Mouse (Mus musculus) G1E (cell line): ENCODE measurements around the gene Mark4. TPM values are rescaled to one million over a fixed set of nuclear protein-coding genes. Genes with fewer than 3 reads are reported as not detected.
A peak's percentile ranks its signal among the peaks of the same experiment; 100 is the strongest.

ENCODE experiments used
- ATAC-seq: 2 replicates; pipeline ENCODE4 v1.8.0; 2016; ENCODE audit warnings: mild to moderate bottlenecking; ENCODE audit not compliant: insufficient number of reproducible peaks, poor library complexity, low FRiP score, severe bottlenecking; ENCODE audit errors: extremely low read depth
- DNase-seq: peaks from one replicate; pipeline ENCODE4 v3.0.0; 2012; ENCODE audit warnings: low spot score
- H3K27me3 ChIP-seq: 2 replicates; pipeline ENCODE4 v1.6.1; 2012; ENCODE audit warnings: mild to moderate bottlenecking, low read length, inconsistent platforms; ENCODE audit not compliant: insufficient read depth
- H3K36me3 ChIP-seq: replicated peaks from 2 replicates; pipeline ENCODE3; 2012; ENCODE audit warnings: mild to moderate bottlenecking, inconsistent platforms
- H3K4me1 ChIP-seq: 2 replicates; pipeline ENCODE4 v1.6.1; 2012; ENCODE audit warnings: low read depth, low read length, inconsistent platforms, mixed read lengths; ENCODE audit not compliant: insufficient read depth
- H3K4me3 ChIP-seq: 2 replicates; pipeline ENCODE4 v1.5.1; 2012; ENCODE audit warnings: low read depth, mild to moderate bottlenecking, inconsistent platforms, low read length, moderate library complexity, mixed read lengths
- H3K9me3 ChIP-seq: replicated peaks from 2 replicates; pipeline ENCODE4 v1.6.1; 2012; ENCODE audit warnings: inconsistent platforms
- CTCF ChIP-seq: IDR thresholded peaks from 2 replicates; pipeline ENCODE4 v1.5.1; 2012; ENCODE audit warnings: low read depth, low read length, inconsistent platforms, mixed read lengths
- GATA1 ChIP-seq: IDR thresholded peaks from 2 replicates; pipeline ENCODE4 v1.6.1; 2012; ENCODE audit warnings: borderline replicate concordance, low read length, inconsistent platforms, mixed read lengths
- GATA2 ChIP-seq: IDR thresholded peaks from 2 replicates; pipeline ENCODE4 v1.6.1; 2012; ENCODE audit warnings: low read depth, low read length, inconsistent platforms, borderline replicate concordance
- POLR2AphosphoS5 ChIP-seq: IDR thresholded peaks from 2 replicates; pipeline ENCODE4 v1.6.1; 2012; ENCODE audit warnings: low read depth, low read length, inconsistent platforms; ENCODE audit not compliant: insufficient replicate concordance
- TAL1 ChIP-seq: conservative IDR thresholded peaks from 2 replicates; pipeline ENCODE4 v1.6.1; 2012; ENCODE audit warnings: low read depth, low read length, inconsistent platforms, mixed read lengths
- polyA plus RNA-seq: library from polyadenylated mRNA; stranded (reverse); fragments of >175 nt; gene quantifications from 2 replicates; pipeline ENCODE4 v1.2.3, GENCODE M21; 2012
- total RNA-seq, 2 experiments: library from RNA; stranded (forward) in 1 of 2; stranded (reverse) in 1 of 2; fragments of 200-1000 nt in 1 of 2; fragments of >200 nt in 1 of 2; fragmentation: Nextera tagmentation in 1 of 2; gene quantifications; 2 replicates each; pipeline ENCODE4 v1.2.3; 2014 to 2017

The Mark4 gene
- total and polyA plus RNA-seq, 3 experiments = 4.3 to 34.7 (median 17.8) TPM

DNA sequence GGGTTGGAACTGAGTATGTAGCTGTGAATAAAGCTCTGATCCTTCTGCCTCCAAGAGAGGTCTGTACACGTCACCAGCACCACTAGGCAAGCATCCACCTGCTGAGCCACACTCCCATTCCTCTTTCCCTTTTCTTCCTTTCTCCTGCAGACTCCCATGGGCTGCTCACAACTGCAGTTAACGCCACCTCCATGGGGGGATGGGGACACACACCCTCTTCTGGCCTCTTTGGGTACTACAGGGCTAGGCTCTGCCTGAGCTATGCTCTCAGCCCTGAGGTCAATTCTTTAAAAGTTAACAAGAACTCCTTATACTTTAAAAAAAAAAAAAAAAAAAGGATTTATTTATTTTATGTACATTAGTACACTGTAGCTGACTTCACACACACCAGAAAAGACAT, 26.1 kb downstream of the Mark4 start:
- Histone ChIP-seq H3K9me3 (peaks cover 4% of the 10 kb centered on the region), H3K4me1 (no peaks in the 10 kb centered on the region), H3K36me3 (peaks cover 98% of the 10 kb centered on the region), H3K27me3 (no peaks in the 10 kb centered on the region), H3K4me3 (no peak overlapping the region)
- DNase-seq (no peak), ATAC-seq (no peak)
- TF ChIP-seq CTCF (0 out of 2 replicates have a peak, but pooled peaks have one; percentile 17), GATA2 (no peak), TAL1 (no peak)

DNA sequence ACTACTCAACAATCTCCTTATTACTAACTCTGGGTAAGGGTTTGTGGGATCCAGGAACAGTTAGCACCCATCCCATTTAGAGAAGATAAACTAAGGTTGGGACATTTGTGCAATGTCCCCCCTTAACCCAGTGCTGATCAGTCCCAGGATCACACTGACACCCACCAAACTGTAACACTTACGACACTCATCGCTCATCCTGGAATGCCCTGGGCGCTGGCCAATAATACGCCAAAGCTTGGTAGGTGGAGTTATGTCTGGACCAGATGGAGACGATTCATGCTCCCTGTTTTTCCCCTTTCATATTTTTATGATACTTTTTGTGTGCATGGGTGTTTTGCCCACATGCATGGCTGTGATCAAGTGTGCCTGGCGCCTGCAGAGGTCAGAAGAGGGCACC, 28.2 kb downstream of the Mark4 start:
- DNase-seq (no peak), ATAC-seq (no peak)
- no peak overlapping the region for H3K4me3 ChIP-seq
- peaks cover 97% of the 10 kb centered on the region for H3K36me3 ChIP-seq
- no peaks in the 10 kb centered on the region for H3K27me3 ChIP-seq
- TF ChIP-seq POLR2AphosphoS5 = no peak
- TF ChIP-seq TAL1 = no peak
- no peak for TF ChIP-seq GATA2
- no peak for TF ChIP-seq GATA1
- TF ChIP-seq CTCF = no peak
- peaks cover 4% of the 10 kb centered on the region for H3K9me3 ChIP-seq
- H3K4me1 ChIP-seq = peaks cover 2% of the 10 kb centered on the region; the same call in 1 of the 2 replicates

DNA sequence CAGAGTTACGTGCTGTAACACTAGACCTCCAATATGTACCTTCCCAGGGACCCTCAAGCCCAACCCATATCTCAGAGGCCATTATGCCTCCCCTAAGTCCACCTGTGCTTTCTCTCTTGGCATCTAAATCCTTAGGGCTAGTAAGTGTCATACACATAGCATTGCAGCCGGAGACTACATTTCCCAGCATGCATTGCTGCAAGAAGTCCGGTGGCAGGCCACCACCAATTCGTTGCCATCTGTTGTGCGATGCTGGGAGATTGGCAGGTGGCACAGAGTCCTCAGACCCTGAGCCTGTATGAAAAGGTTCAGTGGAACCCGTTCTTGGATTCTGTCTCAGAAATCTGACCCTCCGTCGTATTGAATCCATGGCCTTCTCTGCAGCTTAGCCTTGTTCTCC, 28.9 kb downstream of the Mark4 start:
- H3K4me1 ChIP-seq = peaks cover 2% of the 10 kb centered on the region; the same call in 1 of the 2 replicates
- H3K9me3 ChIP-seq = peaks cover 4% of the 10 kb centered on the region
- H3K27me3 ChIP-seq = no peaks in the 10 kb centered on the region
- TF ChIP-seq POLR2AphosphoS5 (no peak), GATA2 (no peak)
- ATAC-seq (no peak), DNase-seq (no peak)
- no peak overlapping the region for H3K4me3 ChIP-seq
- peaks cover 93% of the 10 kb centered on the region for H3K36me3 ChIP-seq

DNA sequence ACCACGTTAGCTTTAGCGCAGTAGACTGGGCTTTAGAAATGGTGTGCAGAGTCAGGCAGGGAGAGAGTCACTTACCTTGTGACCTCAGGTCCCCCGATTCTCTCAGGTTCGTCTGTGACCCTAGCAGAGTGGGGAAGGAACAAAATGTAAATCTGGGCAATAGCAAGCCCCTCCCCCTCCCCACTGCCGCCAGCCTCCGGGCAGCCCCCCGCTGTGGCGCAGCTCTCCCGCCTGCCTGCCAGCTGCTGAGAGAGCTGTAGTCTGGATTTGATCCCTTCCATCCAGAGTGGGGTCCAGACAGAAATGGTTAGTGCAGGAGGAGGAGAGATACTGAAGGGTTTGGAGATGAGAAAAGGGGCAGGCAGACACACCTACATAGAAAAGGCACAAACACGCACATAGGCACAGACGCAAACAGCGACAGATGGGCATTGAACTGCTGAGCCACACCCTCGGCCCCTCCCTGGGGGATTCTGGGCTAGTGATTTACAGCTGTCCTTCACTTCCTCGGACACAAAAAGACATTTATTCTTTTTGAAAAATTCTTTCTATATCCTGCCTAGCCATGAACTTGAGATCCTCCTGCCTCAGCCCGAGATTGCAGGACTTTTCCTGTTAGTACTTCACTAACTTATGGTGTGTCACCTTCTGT, 30.5 kb downstream of the Mark4 start:
- H3K4me3 ChIP-seq = no peak overlapping the region
- peaks cover 77% of the 10 kb centered on the region for H3K36me3 ChIP-seq
- ATAC-seq (no peak), DNase-seq (no peak)
- TF ChIP-seq CTCF = no peak
- no peak for TF ChIP-seq GATA2
- TF ChIP-seq GATA1 = no peak
- TF ChIP-seq TAL1 = no peak
- TF ChIP-seq POLR2AphosphoS5 = no peak
- H3K9me3 ChIP-seq = peaks cover 4% of the 10 kb centered on the region
- H3K27me3 ChIP-seq = no peaks in the 10 kb centered on the region
- H3K4me1 ChIP-seq = peaks cover 2% of the 10 kb centered on the region; the same call in 1 of the 2 replicates

DNA sequence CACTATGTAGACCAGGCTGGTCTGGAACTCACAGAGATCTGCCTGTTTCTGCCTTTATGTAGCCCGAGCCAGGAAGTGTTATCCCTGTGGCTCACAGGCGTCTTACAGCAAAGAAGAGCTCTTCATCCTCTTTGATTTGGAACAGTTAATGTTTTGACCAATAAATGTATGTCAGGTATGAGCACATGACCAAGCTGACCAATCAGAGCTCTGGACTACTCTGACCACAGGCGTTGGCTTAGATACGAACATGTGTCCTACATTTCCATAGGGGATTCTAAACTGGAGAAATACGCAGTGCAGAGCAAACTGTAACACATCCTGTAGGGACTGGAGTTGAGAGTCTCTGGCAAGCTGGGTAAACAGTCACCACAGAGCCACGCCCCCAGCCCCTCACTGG, 31.7 kb downstream of the Mark4 start:
- H3K36me3 ChIP-seq = peaks cover 65% of the 10 kb centered on the region
- no peaks in the 10 kb centered on the region for H3K27me3 ChIP-seq
- no peak for ATAC-seq
- TF ChIP-seq TAL1 (no peak), POLR2AphosphoS5 (no peak), GATA1 (no peak), CTCF (no peak), GATA2 (no peak)
- H3K4me3 ChIP-seq = no peak overlapping the region
- no peak for DNase-seq
- no peaks in the 10 kb centered on the region for H3K9me3 ChIP-seq
- peaks cover 2% of the 10 kb centered on the region; the same call in 1 of the 2 replicates for H3K4me1 ChIP-seq

DNA sequence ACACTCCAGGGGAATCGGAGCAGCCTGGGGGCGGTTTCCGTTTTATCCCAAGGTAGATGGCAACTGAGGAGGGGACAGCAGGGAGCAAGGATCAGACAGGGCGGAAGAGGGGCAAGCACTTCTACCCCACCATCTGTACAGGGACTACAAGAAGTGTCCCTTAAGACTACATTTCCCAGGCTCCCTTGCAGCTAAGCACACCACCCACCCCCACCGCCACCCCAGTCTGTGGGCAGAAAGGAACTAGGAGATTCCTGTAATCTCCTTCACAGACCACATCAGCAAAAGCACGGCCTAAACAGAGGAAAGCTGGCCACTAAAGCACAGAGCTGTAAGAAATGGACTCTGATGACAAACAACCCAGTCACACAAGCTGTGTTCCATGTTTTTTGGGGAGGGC, 32.3 kb downstream of the Mark4 start:
- Histone ChIP-seq H3K9me3 (no peaks in the 10 kb centered on the region), H3K4me1 (peaks cover 6% of the 10 kb centered on the region), H3K27me3 (no peaks in the 10 kb centered on the region), H3K36me3 (peaks cover 60% of the 10 kb centered on the region), H3K4me3 (no peak overlapping the region)
- DNase-seq (no peak), ATAC-seq (no peak)
- no peak for TF ChIP-seq POLR2AphosphoS5
- TF ChIP-seq GATA2 = no peak
- TF ChIP-seq GATA1 = no peak
- TF ChIP-seq CTCF = no peak
- no peak for TF ChIP-seq TAL1

DNA sequence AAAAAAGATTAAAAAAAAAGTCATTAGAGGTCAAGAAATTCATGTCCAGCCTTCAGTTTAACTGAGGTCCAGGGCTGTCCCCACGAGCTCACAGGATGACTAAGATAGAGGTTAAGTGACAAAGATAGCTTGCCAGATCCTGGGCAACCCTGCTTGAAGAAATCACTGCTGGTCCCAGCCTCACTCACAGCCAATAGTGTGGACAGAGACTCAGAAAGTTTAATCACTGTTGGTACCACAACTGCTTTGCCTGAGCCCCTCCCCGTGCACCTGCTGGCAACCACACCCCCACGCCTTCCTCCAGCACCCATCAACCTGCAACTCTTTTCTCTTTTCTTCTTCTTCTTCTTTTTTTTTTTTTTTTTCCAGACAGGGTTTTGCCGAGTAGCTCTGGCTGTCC, 34.6 kb downstream of the Mark4 start:
- ATAC-seq (no peak), DNase-seq (no peak)
- Histone ChIP-seq H3K36me3 (peaks cover 38% of the 10 kb centered on the region), H3K9me3 (no peaks in the 10 kb centered on the region), H3K27me3 (peaks cover 15% of the 10 kb centered on the region; the same call in 1 of the 2 replicates), H3K4me3 (no peak overlapping the region), H3K4me1 (peaks cover 18% of the 10 kb centered on the region)
- TF ChIP-seq TAL1 (no peak), GATA1 (no peak)
